Mouse (Mus musculus) heart, embryonic 14.5 days (tissue): ENCODE measurements at regions not wholly inside any gene's neighbourhood (a gene's known extent, or its start where the extent isn't known, plus 50 kb on each side); places are given as distances from the start of the nearest gene placed in this dataset.

Experiments used
- ATAC-seq: fragments of 200-750 bp; cut with Nextera tagmentation; 2 replicates; pipeline ENCODE4 v1.8.0; 2017; ENCODE audit warnings: low read depth, moderate TSS enrichment; ENCODE audit not compliant: insufficient number of reproducible peaks, insufficient read depth, low FRiP score
- H3K27ac ChIP-seq, 2 experiments: fragments of 200-500 bp in 1 of 2; fragments of 300-500 bp in 1 of 2; sonication (generic) in 1 of 2; replicated peaks in 1 of 2; 2 replicates each; pipeline ENCODE4 v1.5.1; 2012 to 2014; ENCODE audit warnings: low read depth in 2 of 2, low read length in 2 of 2, control low read depth in 1 of 2, mild to moderate bottlenecking in 1 of 2, mixed read lengths in 1 of 2; ENCODE audit not compliant: control insufficient read depth in 1 of 2, insufficient read depth in 1 of 2
- H3K27me3 ChIP-seq: fragments of 300-500 bp; sonication (generic); 2 replicates; pipeline ENCODE4 v1.6.1; 2014; ENCODE audit warnings: mild to moderate bottlenecking, low read length, control low read depth; ENCODE audit not compliant: control insufficient read depth, insufficient read depth
- H3K36me3 ChIP-seq: fragments of 300-500 bp; sonication (generic); 2 replicates; pipeline ENCODE4 v1.6.1; 2014; ENCODE audit warnings: mild to moderate bottlenecking, control low read depth, low read length, mixed read lengths; ENCODE audit not compliant: control insufficient read depth, insufficient read depth
- H3K4me1 ChIP-seq, 2 experiments: fragments of 200-500 bp in 1 of 2; fragments of 300-500 bp in 1 of 2; sonication (generic) in 1 of 2; 2 replicates each; pipeline ENCODE4 v1.6.1; 2012 to 2014; ENCODE audit warnings: low read length in 2 of 2, control low read depth in 1 of 2, mixed read lengths in 1 of 2; ENCODE audit not compliant: control insufficient read depth in 2 of 2, insufficient read depth in 2 of 2
- H3K4me2 ChIP-seq: fragments of 300-500 bp; sonication (generic); 2 replicates; pipeline ENCODE4 v1.6.1; 2014; ENCODE audit warnings: mild to moderate bottlenecking, low read length
- H3K4me3 ChIP-seq, 2 experiments: fragments of 200-500 bp in 1 of 2; fragments of 300-500 bp in 1 of 2; sonication (generic) in 1 of 2; 2 replicates each; pipeline ENCODE4 v1.5.1; 2012 to 2014; ENCODE audit warnings: low read length in 2 of 2, mild to moderate bottlenecking in 2 of 2, control low read depth in 1 of 2, low read depth in 1 of 2, moderate library complexity in 1 of 2; ENCODE audit not compliant: control insufficient read depth in 1 of 2, insufficient read depth in 1 of 2
- H3K9ac ChIP-seq: fragments of 300-500 bp; sonication (generic); 2 replicates; pipeline ENCODE4 v1.6.1; 2014; ENCODE audit warnings: mild to moderate bottlenecking, low read length
- H3K9me3 ChIP-seq: fragments of 300-500 bp; sonication (generic); 2 replicates; pipeline ENCODE4 v1.6.1; 2016; ENCODE audit warnings: low read length, control low read depth; ENCODE audit not compliant: control insufficient read depth
- WGBS: fragments of 180-500 bp; shearing (Covaris S2); extraction: QIAGEN DNeasy Blood & Tissue Kit; methylation state at CpG from one replicate; pipeline ENCODE4 v1.1.7; 2014; 5-methylcytosine and 5-hydroxymethylcytosine counted together

DNA sequence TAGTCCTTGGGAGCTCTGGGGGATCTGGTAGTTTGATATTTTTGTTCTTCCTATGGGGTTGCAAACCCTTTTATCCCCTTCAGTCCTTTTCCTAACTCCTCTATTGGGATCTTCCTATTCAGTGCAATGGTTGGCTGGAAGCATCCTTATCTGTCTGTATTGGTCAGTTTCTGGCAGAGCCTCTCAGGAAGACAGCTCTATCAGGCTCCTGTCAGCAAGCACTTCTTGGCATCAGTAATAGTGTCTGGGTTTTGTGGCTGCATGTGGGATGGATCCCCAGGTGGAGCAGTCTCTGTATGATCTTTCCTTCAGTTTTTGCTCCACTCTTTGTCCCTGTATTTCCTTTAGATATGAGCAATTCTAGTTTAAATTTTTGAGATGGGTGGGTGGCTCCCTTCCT is 985.8 kb downstream of the Rapgef2 start:
- no peak overlapping the region for H3K4me3 ChIP-seq
- ATAC-seq: no peak
- no peaks in the 10 kb centered on the region for H3K9me3 ChIP-seq
- H3K9ac ChIP-seq: no peak overlapping the region
- no peak overlapping the region for H3K4me2 ChIP-seq
- H3K27me3 ChIP-seq: no peaks in the 10 kb centered on the region
- no peaks in the 10 kb centered on the region for H3K4me1 ChIP-seq
- no peak overlapping the region for H3K27ac ChIP-seq
- H3K36me3 ChIP-seq: no peaks in the 10 kb centered on the region

GRCm38 (mm10) chr3:78291894-78292293 is 994.4 kb downstream of the Rapgef2 start:
- Histone ChIP-seq H3K27me3 (no peaks in the 10 kb centered on the region), H3K9ac (no peak overlapping the region), H3K4me2 (no peak overlapping the region), H3K4me1 (no peaks in the 10 kb centered on the region), H3K27ac (no peak overlapping the region), H3K36me3 (no peaks in the 10 kb centered on the region), H3K4me3 (no peak overlapping the region), H3K9me3 (no peaks in the 10 kb centered on the region)
- WGBS: 63% methylated on average over 3 of the region's 3 CpGs
- ATAC-seq: no peak

DNA sequence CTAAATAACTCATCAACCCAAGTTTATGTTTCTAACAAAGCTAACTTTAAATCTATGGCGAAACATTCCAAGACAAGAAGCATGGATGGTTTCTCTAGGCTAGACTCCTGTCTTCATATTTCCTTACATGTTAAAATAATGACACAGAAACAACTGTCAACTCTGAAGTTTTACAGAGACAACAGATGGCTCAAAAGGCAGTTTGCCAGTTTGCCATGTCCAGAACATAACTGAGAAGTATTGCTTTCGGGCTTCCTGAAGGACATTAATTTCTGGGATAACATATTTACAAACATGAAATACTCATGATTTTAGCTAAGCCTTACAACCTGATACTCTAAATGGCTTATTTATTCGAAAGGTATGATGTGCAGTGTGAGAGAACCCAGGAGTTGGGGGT is 1002.2 kb downstream of the Rapgef2 start:
- H3K36me3 ChIP-seq: no peaks in the 10 kb centered on the region
- no peak overlapping the region for H3K4me3 ChIP-seq
- WGBS: 78% methylated on average over 3 of the region's 3 CpGs
- no peaks in the 10 kb centered on the region for H3K27me3 ChIP-seq
- H3K9ac ChIP-seq: no peak overlapping the region
- no peaks in the 10 kb centered on the region for H3K9me3 ChIP-seq
- ATAC-seq: no peak
- no peak overlapping the region for H3K4me2 ChIP-seq
- no peak overlapping the region for H3K27ac ChIP-seq
- no peaks in the 10 kb centered on the region for H3K4me1 ChIP-seq

DNA sequence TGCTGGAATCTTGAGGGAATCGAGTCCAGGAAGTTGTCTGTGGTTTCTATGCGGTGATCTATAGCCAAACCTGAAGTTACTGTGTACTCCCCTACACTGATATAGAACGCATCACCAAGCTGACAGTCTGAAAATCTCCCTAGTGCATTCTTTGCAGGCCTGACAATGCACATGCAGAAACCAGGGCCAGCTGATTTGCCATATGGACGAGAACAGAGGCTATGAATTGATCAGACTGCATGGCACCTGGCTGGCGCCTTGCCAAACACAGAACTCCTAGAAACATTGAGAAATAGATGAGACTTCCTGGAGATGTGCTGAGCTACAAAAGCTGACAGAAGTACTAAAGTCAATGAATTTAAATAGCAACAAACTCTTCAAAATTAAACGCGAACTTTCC is 1049.4 kb downstream of the Rapgef2 start:
- no peaks in the 10 kb centered on the region for H3K4me1 ChIP-seq

DNA sequence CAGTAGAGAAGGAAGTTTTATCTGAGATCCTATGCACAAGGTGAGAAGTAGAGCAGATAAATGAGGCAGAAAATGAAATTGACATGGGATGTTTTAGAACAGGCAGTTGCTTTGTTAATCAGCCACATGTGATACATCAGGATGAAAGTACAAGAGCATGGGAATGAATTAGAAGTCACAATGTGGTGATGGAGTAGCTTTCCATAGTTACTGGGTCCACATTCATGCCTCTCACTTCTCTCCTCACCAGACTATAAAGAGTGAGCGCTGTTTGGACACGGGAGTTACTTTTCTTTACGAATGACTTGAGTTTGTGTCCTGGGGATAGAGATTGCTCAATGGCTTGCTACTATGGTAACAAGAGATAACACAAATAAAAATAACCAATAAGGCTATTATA is 1076.6 kb downstream of the Rapgef2 start:
- H3K27me3 ChIP-seq: no peaks in the 10 kb centered on the region
- no peak overlapping the region for H3K27ac ChIP-seq
- H3K4me3 ChIP-seq: no peak overlapping the region
- H3K36me3 ChIP-seq: no peaks in the 10 kb centered on the region
- H3K4me2 ChIP-seq: no peak overlapping the region
- H3K4me1 ChIP-seq: no peaks in the 10 kb centered on the region
- WGBS: 70% methylated on average over 3 of the region's 3 CpGs
- H3K9ac ChIP-seq: no peak overlapping the region
- H3K9me3 ChIP-seq: no peaks in the 10 kb centered on the region
- no peak for ATAC-seq

More for the DNA sequence above, 1049.4 kb downstream of the Rapgef2 start:
- no peak overlapping the region for H3K4me3 ChIP-seq
- H3K9me3 ChIP-seq: no peaks in the 10 kb centered on the region
- no peak overlapping the region for H3K4me2 ChIP-seq
- ATAC-seq: no peak
- 72% methylated on average over 7 of the region's 7 CpGs for WGBS
- H3K27ac ChIP-seq: no peak overlapping the region
- H3K36me3 ChIP-seq: no peaks in the 10 kb centered on the region
- no peak overlapping the region for H3K9ac ChIP-seq
- no peaks in the 10 kb centered on the region for H3K27me3 ChIP-seq

- no peak for ATAC-seq
- no peaks in the 10 kb centered on the region for H3K9me3 ChIP-seq
- no peak overlapping the region for H3K4me3 ChIP-seq
- no peak overlapping the region for H3K27ac ChIP-seq
- no peaks in the 10 kb centered on the region for H3K27me3 ChIP-seq
- H3K4me2 ChIP-seq: no peak overlapping the region
- WGBS: 79% methylated on average over 4 of the region's 4 CpGs
- H3K4me1 ChIP-seq: no peaks in the 10 kb centered on the region
- no peaks in the 10 kb centered on the region for H3K36me3 ChIP-seq
- no peak overlapping the region for H3K9ac ChIP-seq
Observed at GRCm38 (mm10) chr3:78162601-78163000, 1123.7 kb downstream of the Rapgef2 start.

GRCm38 (mm10) chr3:78158450-78158849 is 1127.9 kb downstream of the Rapgef2 start:
- H3K36me3 ChIP-seq: no peaks in the 10 kb centered on the region
- no peak overlapping the region for H3K4me3 ChIP-seq
- ATAC-seq: no peak
- H3K27me3 ChIP-seq: no peaks in the 10 kb centered on the region
- no peaks in the 10 kb centered on the region for H3K9me3 ChIP-seq
- no peak overlapping the region for H3K4me2 ChIP-seq
- H3K9ac ChIP-seq: no peak overlapping the region
- H3K27ac ChIP-seq: no peak overlapping the region
- H3K4me1 ChIP-seq: no peaks in the 10 kb centered on the region
- WGBS: 84% methylated on average over 4 of the region's 4 CpGs
